Mouse (Mus musculus): ENCODE data around the gene Nat8l.

GRCm38 (mm10) chr5:33982731-33983259 lies 13.0 kb upstream of the Nat8l start:
- TF ChIP-seq POLR2A (IDR thresholded peaks at IDR 0.05; ENCODE audit: low read depth, low read length), result no peak
- TF ChIP-seq CTCF (IDR thresholded peaks at IDR 0.05; ENCODE audit: extremely low read depth, insufficient read depth, insufficient read length, insufficient replicate concordance), result no peak

Measured in spleen, adult 2 months (tissue).